Mouse (Mus musculus) heart, embryonic 13.5 days (tissue): ENCODE data around the gene Pard6a. TPM values are rescaled to one million over a fixed set of nuclear protein-coding genes. Genes with fewer than 3 reads are reported as not detected.

Source experiments
- ATAC-seq: fragments of 200-750 bp; cut with Nextera tagmentation; 2 replicates; pipeline ENCODE4 v1.8.0; 2017; ENCODE audit warnings: moderate TSS enrichment; ENCODE audit not compliant: insufficient number of reproducible peaks, low FRiP score, low TSS enrichment; ENCODE audit errors: extremely low read depth
- H3K27ac ChIP-seq: fragments of 300-500 bp; sonication (generic); replicated peaks from 2 replicates; pipeline ENCODE4 v1.5.1; 2015; ENCODE audit warnings: moderate library complexity, mild to moderate bottlenecking, inconsistent platforms
- H3K27me3 ChIP-seq: fragments of 300-500 bp; sonication (generic); replicated peaks from 2 replicates; pipeline ENCODE4 v1.6.1; 2015; ENCODE audit warnings: mild to moderate bottlenecking, inconsistent platforms
- H3K36me3 ChIP-seq: fragments of 300-500 bp; sonication (generic); 2 replicates; pipeline ENCODE4 v1.6.1; 2015; ENCODE audit warnings: mild to moderate bottlenecking, inconsistent platforms
- H3K4me1 ChIP-seq: fragments of 300-500 bp; sonication (generic); 2 replicates; pipeline ENCODE4 v1.6.1; 2015; ENCODE audit warnings: inconsistent platforms
- H3K4me2 ChIP-seq: fragments of 300-500 bp; sonication (generic); 2 replicates; pipeline ENCODE4 v1.6.1; 2015; ENCODE audit warnings: inconsistent platforms, mild to moderate bottlenecking, moderate library complexity
- H3K4me3 ChIP-seq: fragments of 300-500 bp; sonication (generic); 2 replicates; pipeline ENCODE4 v1.5.1; 2015; ENCODE audit warnings: moderate library complexity, mild to moderate bottlenecking, inconsistent platforms
- H3K9ac ChIP-seq: fragments of 300-500 bp; sonication (generic); 2 replicates; pipeline ENCODE4 v1.6.1; 2015; ENCODE audit warnings: inconsistent platforms, mild to moderate bottlenecking, moderate library complexity
- H3K9me3 ChIP-seq: fragments of 300-500 bp; sonication (generic); 2 replicates; pipeline ENCODE4 v1.6.1; 2016; ENCODE audit warnings: inconsistent platforms
- WGBS: fragments of 180-500 bp; shearing (Covaris S2); methylation state at CpG from one replicate; pipeline ENCODE4 v1.1.7; 2015; ENCODE audit warnings: mixed read lengths; 5-methylcytosine and 5-hydroxymethylcytosine counted together
- polyA plus RNA-seq: library from polyadenylated mRNA; unstranded; fragments of >200 nt; fragmentation: Nextera tagmentation; extraction: Ambion mirVana; gene quantifications from 2 replicates; pipeline ENCODE4 v1.2.1, GENCODE M21; 2015

Gene Pard6a
- polyA plus RNA-seq, 1 experiment from 2014 or later, result 11.6 TPM

DNA sequence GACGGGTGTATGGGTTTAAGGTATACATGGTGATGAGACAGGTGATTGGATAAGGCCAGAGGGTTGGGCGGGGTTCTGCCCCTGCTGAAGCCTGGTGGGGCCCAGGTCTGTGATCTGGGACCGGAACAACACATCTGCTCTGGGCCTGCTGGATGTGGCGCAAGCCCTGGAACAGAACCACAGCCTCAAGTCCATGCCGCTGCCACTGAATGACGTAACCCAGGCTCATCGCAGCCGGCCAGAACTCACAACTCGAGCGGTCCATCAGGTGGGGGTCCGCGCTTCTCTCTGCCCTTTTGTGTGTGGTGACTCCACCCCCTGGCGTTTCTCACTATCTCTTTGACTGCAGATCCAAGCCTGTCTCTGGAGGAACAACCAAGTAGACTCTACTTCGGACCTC lies 10.0 kb upstream of the Pard6a start:
- no peak overlapping the region for H3K27ac ChIP-seq
- H3K27me3 ChIP-seq, result peaks cover 58% of the 10 kb centered on the region

DNA sequence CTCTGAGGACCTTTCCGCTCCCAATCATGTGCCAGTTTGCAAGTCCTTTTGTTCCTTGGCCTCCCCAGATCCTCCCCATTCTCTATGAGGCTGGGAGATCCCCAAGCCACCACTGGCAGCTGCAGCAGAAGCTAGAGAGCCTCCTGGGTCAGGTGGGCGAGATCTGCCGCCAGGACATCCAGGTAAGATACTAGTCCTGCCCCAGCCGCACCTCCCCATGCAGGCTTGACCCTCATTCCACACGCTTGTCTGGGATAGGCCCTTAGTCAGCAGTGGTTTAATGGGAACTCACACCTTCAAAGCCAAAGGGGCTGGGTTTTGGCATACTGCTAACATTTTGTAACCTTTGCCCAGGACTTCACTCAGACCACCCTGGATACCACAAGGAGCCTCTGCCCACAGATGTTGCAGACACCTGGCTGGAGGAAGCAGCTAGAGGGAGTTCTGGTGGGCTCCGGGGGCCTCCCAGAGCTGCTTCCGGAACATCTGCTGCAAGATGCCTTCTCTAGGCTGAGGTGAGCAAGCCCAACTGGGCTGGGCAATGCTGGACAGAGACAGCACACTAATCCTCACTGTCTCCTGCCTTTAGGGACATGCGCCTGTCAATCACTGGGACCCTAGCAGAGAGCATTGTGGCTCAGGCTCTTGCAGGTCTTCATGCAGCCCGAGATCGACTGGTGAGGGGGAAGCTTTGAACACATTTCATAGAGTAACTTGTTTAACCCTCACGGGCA lies 8.3 kb upstream of the Pard6a start:
- no peak overlapping the region for H3K4me2 ChIP-seq
- H3K4me1 ChIP-seq, result peaks cover 16% of the 10 kb centered on the region
- H3K9ac ChIP-seq, result no peak overlapping the region
- H3K4me3 ChIP-seq, result no peak overlapping the region
- ATAC-seq, result no peak
- peaks cover 22% of the 10 kb centered on the region for H3K36me3 ChIP-seq
- H3K9me3 ChIP-seq, result no peaks in the 10 kb centered on the region
- no peak overlapping the region for H3K27ac ChIP-seq
- 90% methylated on average over 11 of the region's 11 CpGs for WGBS
- H3K27me3 ChIP-seq, result peaks cover 58% of the 10 kb centered on the region

More for the DNA sequence above, 10.0 kb upstream of the Pard6a start:
- H3K9me3 ChIP-seq, result no peaks in the 10 kb centered on the region
- no peak for ATAC-seq
- no peak overlapping the region for H3K4me2 ChIP-seq
- H3K4me1 ChIP-seq, result peaks cover 19% of the 10 kb centered on the region
- H3K4me3 ChIP-seq, result no peak overlapping the region
- WGBS, result 72% methylated on average over 14 of the region's 14 CpGs
- peaks cover 8% of the 10 kb centered on the region for H3K36me3 ChIP-seq
- no peak overlapping the region for H3K9ac ChIP-seq

DNA sequence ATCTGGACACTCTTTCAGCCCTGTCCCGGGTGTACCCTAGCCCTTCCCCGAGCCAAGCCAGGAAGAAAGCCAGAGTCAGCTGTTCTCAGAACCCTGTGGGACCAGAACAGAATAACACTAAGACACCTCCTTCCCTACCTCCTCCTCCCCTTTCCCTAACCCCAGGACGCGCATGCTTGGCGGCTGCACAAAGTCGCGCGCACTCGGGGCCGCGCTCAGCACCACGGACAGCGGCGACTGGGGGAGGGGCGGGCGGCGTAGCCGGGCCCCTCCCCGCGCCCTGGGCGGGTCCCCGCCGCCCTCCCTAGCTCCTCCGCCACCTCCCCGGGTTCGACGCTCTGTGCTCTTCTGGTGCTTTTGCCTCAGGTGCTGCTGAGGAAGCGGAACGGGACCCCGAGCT lies 7.3 kb upstream of the Pard6a start:
- Histone ChIP-seq H3K36me3 (peaks cover 32% of the 10 kb centered on the region), H3K4me1 (peaks cover 12% of the 10 kb centered on the region), H3K4me2 (peak overlapping the region; percentile 91), H3K27me3 (peaks cover 48% of the 10 kb centered on the region), H3K9me3 (no peaks in the 10 kb centered on the region), H3K4me3 (peak overlapping the region; percentile 56), H3K9ac (peak overlapping the region; percentile 71), H3K27ac (no peak overlapping the region)
- peak; percentile 5 for ATAC-seq
- WGBS, result 4% methylated on average over 28 of the region's 30 CpGs

DNA sequence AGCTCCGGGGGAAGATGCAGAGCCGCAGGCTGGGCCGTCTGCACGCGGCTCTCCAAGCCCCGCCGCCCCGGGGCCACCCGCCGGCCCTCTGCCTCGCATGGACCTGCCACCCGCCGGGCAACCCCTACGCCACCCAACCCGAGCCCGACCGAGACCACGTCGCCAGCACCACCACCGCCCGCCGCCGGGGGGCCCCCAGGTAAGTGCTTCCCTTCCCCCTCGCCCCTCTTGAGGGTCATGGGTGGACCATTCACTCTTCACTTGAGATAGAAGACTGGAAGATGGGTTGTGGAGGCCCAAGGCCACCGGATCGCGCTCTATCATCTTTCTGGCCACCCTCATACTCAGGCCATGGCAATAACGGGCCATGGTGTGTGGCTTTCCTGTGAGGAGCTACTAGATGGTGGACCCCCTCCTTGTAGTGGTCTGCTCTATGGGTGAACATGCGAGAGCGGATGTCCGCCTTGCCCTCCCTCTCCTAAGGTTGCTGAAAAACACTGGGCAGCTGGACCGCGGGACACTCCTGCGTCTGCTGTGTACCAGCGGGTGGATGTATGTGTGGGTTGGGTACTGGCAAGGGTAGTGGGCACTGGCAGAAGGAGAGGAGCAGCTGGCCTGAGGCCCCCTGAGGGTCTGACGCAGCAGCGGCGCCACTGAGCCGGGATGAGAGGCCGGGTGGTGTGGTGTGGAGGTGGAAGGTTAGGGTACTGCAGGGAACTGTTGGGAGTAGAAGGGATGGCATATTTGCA lies 6.7 kb upstream of the Pard6a start:
- Histone ChIP-seq H3K27me3 (peaks cover 42% of the 10 kb centered on the region), H3K9ac (peak overlapping the region; percentile 71), H3K4me1 (peaks cover 12% of the 10 kb centered on the region), H3K27ac (no peak overlapping the region), H3K36me3 (peaks cover 37% of the 10 kb centered on the region), H3K4me2 (peak overlapping the region; percentile 91), H3K4me3 (peak overlapping the region; percentile 56), H3K9me3 (no peaks in the 10 kb centered on the region)
- 0 out of 2 replicates have a peak, but pooled peaks have one; percentile 6 for ATAC-seq
- WGBS, result 8% methylated on average over 40 of the region's 40 CpGs

DNA sequence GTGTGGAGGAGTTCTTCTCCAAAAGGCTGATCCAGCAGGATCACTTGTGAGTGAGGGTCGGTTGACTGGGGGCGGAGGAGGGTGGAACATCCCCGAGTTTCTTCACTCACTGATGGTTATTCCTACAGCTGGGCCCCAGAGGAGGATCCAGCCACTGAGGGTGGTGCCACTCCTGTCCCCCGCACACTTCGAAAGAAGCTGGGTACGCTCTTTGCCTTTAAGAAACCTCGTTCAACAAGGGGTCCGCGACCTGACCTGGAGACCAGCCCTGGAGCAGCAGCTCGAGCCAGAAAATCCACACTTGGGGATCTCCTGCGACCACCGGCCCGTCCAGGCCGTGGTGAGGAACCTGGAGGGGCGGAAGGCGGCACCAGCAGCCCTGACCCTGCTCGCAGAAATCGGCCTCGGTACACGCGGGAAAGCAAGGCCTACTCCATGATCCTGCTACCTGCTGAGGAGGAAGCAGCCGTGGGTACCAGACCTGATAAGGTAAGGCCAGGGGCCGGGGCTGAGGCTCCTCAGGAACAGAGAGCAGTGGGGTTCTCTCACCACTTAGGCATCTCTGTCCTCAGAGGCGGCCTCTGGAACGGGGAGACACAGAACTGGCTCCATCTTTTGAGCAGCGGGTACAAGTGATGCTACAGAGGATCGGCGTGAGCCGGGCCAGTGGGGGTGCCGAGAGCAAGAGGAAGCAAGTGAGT lies 5.7 kb upstream of the Pard6a start:
- no peak overlapping the region for H3K27ac ChIP-seq
- WGBS, result 69% methylated on average over 30 of the region's 30 CpGs
- no peak overlapping the region for H3K4me3 ChIP-seq
- ATAC-seq, result no peak
- no peaks in the 10 kb centered on the region for H3K9me3 ChIP-seq
- peaks cover 32% of the 10 kb centered on the region for H3K27me3 ChIP-seq
- H3K4me2 ChIP-seq, result no peak overlapping the region
- no peak overlapping the region for H3K9ac ChIP-seq
- peaks cover 20% of the 10 kb centered on the region for H3K4me1 ChIP-seq
- H3K36me3 ChIP-seq, result peaks cover 40% of the 10 kb centered on the region

DNA sequence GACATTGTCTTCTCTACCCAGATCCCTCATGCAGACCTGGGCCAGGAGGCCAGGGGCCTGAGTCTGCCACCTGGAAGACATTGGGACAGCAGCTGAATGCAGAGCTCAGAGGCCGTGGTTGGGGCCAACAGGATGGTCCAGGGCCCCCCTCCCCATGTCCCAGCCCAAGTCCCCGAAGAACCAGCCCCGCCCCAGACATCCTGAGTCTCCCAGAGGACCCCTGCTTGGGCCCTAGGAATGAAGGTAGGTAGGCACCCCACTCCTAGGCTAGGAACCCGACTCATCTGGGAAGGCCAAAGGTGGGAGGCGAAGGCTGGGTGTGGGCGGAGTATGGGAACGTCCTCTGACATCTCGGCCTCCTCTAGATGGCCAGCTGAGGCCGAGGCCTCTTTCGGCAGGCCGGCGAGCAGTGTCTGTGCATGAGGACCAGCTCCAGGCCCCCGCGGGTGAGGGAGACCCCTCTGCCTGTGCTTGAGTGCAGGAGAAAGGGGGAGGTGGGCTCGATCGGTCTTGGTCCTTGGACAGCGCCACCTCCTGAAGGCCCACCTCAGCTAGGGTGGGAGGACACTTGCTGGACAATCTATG lies 3.7 kb upstream of the Pard6a start:
- Histone ChIP-seq H3K27me3 (peaks cover 25% of the 10 kb centered on the region), H3K9ac (no peak overlapping the region), H3K4me3 (no peak overlapping the region), H3K27ac (no peak overlapping the region), H3K9me3 (no peaks in the 10 kb centered on the region), H3K4me1 (peaks cover 30% of the 10 kb centered on the region), H3K36me3 (peaks cover 40% of the 10 kb centered on the region), H3K4me2 (no peak overlapping the region)
- 83% methylated on average over 17 of the region's 17 CpGs for WGBS
- ATAC-seq, result no peak

DNA sequence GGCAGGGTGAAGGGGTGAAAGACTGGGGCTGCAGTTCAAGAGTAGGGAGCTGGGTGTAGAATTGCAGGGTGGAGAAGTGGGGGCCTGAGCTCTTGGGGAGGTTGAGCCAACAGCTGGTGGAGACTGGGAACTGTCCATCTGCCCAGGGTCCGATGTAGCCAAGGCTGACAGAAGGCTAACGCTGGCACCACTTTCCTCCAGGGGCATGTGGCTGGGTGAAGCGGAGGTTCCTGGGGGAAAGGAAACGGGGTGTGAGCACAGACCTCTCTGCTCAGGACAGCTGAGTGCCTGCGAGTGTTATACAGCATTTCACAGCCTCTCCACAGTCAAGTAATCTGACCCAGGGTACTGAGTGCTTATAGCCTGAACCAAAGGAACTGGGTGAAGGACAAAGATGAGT lies 2.2 kb upstream of the Pard6a start:
- no peak for ATAC-seq
- H3K4me3 ChIP-seq, result no peak overlapping the region
- peaks cover 46% of the 10 kb centered on the region for H3K36me3 ChIP-seq
- no peak overlapping the region for H3K4me2 ChIP-seq
- WGBS, result 86% methylated on average over 5 of the region's 5 CpGs
- no peak overlapping the region for H3K9ac ChIP-seq
- peaks cover 21% of the 10 kb centered on the region for H3K27me3 ChIP-seq
- H3K9me3 ChIP-seq, result no peaks in the 10 kb centered on the region
- peaks cover 31% of the 10 kb centered on the region for H3K4me1 ChIP-seq
- H3K27ac ChIP-seq, result no peak overlapping the region

DNA sequence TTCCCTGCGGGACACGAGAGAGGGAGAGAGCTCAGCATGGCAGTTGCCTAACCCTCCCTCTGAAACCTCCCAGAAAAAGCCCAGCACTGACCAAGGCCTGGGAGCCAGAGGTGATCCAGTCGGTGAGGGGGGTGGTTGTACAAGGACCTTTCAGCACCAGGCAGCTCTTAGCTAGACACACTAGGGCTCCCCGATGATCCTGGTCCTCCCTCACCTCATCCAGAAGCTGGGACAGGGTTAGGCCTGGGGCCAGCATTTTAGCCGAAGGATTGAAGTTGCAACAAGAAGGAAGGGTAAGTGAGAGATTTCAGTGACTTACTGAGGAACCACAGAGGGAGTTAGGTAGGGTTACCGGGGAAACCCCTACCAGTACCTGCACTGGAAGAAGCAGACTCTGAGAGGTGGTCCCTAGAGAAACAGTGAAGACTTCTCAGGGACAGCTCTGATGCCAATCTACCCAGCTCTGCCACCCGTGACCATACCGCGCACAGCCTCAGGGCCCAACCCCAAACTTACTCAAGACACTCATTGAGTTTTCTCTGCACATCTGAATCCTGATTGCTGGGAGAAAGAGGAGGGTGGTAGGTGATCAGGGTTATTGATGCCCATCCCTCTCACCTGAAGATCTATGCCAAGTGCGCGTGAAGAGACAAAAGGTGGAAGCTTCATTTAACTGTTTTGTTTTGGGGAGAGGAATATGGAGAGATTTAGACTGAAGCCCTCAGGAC lies 1.3 kb upstream of the Pard6a start:
- peak overlapping the region; percentile 84 for H3K4me3 ChIP-seq
- H3K36me3 ChIP-seq, result peaks cover 52% of the 10 kb centered on the region
- H3K4me2 ChIP-seq, result peak overlapping the region; percentile 97
- H3K4me1 ChIP-seq, result peaks cover 22% of the 10 kb centered on the region
- H3K27me3 ChIP-seq, result peaks cover 11% of the 10 kb centered on the region
- no peaks in the 10 kb centered on the region for H3K9me3 ChIP-seq
- peak overlapping the region; percentile 85 for H3K9ac ChIP-seq
- ATAC-seq, result no peak
- H3K27ac ChIP-seq, result no peak overlapping the region
- WGBS, result 85% methylated on average over 11 of the region's 11 CpGs

DNA sequence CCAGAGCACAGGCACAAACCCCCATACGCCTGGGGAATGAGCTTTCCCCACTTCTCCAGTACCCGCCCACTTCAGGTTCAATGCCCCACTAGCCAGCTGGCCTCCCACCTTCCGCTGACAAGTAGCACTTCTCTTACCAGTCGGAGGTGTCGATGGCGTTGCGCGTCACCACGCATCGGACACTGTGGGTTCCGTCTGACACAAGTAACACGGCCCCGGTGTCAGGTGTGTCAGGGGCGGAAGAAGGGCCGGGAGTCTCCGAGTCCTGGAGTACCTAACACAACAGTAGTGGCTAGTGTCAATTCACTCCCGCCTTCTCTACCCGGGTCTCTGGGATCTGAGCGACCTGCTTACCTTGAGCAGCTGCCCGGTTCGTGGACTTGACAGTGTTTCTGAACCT lies 382 bp upstream of the Pard6a start:
- peak overlapping the region; percentile 96 for H3K27ac ChIP-seq
- H3K4me3 ChIP-seq, result peak overlapping the region; percentile 84
- peaks cover 51% of the 10 kb centered on the region for H3K36me3 ChIP-seq
- peak; percentile 33; the same call in 1 of the 2 replicates for ATAC-seq
- peak overlapping the region; percentile 85 for H3K9ac ChIP-seq
- peaks cover 2% of the 10 kb centered on the region; the same call in 1 of the 2 replicates for H3K27me3 ChIP-seq
- H3K4me1 ChIP-seq, result peaks cover 22% of the 10 kb centered on the region
- H3K4me2 ChIP-seq, result peak overlapping the region; percentile 97
- no peaks in the 10 kb centered on the region for H3K9me3 ChIP-seq
- under 1% methylated on average over 21 of the region's 21 CpGs for WGBS

DNA sequence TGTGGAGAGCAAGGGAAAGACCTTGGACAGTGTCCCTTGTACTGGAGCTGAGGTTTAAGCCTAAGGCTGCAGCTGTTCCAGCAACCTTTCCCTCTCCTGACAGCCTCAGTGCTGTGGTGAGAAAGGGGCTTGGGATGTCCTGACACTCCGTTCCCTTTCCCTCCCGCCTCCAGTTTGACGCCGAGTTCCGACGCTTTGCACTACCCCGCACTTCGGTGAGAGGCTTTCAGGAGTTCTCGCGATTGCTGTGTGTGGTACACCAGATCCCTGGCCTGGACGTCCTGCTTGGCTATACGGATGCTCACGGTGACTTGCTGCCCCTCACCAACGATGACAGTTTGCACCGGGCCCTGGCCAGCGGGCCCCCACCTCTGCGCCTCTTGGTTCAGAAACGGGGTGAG lies 1.1 kb downstream of the Pard6a start:
- H3K4me3 ChIP-seq, result peak overlapping the region; percentile 84
- H3K27ac ChIP-seq, result peak overlapping the region; percentile 44; the same call in 1 of the 2 replicates
- no peaks in the 10 kb centered on the region for H3K27me3 ChIP-seq
- no peaks in the 10 kb centered on the region for H3K9me3 ChIP-seq
- ATAC-seq, result no peak
- H3K4me1 ChIP-seq, result peaks cover 27% of the 10 kb centered on the region
- peak overlapping the region; percentile 85 for H3K9ac ChIP-seq
- peaks cover 42% of the 10 kb centered on the region for H3K36me3 ChIP-seq
- 45% methylated on average over 18 of the region's 18 CpGs for WGBS
- peak overlapping the region; percentile 97 for H3K4me2 ChIP-seq
